In the genomic region with DNA sequence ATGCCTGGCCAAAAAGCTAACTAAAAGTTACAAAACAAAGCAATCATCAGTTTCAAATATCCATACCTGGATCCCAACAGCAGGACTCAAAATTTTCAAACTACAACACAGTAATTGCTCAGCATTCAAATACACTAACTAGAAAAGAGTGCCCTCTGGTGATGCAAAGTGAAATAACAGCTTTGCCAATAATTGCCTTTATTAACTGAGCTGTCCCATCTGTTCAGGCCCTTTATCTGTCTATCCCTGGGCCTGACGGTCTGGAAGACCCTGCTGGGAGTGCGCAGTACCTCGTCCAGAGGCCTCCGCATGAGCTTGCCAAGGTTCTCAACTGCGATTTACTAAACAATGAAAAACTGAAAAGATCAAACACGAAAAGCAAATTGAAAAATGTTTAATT, we compare ENCODE assay signal across 10 mouse cellular contexts. TPM values are rescaled to one million over a fixed set of nuclear protein-coding genes. Genes with fewer than 3 reads are reported as not detected.
A peak's percentile ranks its signal among the peaks of the same experiment; 100 is the strongest.
DNase-seq lines count a peak whose midpoint lies in the region; ATAC-seq and TF ChIP-seq lines count a peak whose summit lies in the region.
"Had no signal": no experiment of that assay in that cellular context is flagged by ENCODE, and none has a peak within 500 bp of the region (broad histone marks: within the 10 kb centered on the region; RNA-seq: fewer than 3 reads in every experiment).

No protein-coding gene starts in this region.

- intact Hi-C loops in left cerebral cortex, adult 2 months (cut with DNase I) = no loop called here
- intact Hi-C loops in left cerebral cortex, postnatal 36 days (cut with DNase I) = loop anchor here (10.0 kb wide), 1 partner anchor 1821 kb away; no protein-coding TSS in a partner anchor

- no peak overlapping the region for H3K4me2 ChIP-seq in intestine, embryonic 15.5 days (replicated peaks)
- H3K4me2 ChIP-seq in lung, embryonic 14.5 days = no peak overlapping the region
- H3K4me2 ChIP-seq: embryonic facial prominence, embryonic 13.5 days; limb, embryonic 12.5 days had no signal

- ATAC-seq in intestine, embryonic 15.5 days = 0 out of 2 replicates have a peak, but pooled peaks have one; percentile 49
- ATAC-seq in lung, embryonic 14.5 days (ENCODE audit: insufficient read depth) = peak; percentile 92

- no peaks in the 10 kb centered on the region for H3K27me3 ChIP-seq in intestine, embryonic 15.5 days (replicated peaks)
- H3K27me3 ChIP-seq in lung, embryonic 14.5 days (ENCODE audit: insufficient read depth, low read length) = no peaks in the 10 kb centered on the region
- H3K27me3 ChIP-seq: embryonic facial prominence, embryonic 13.5 days; limb, embryonic 12.5 days had no signal

- no peaks in the 10 kb centered on the region for H3K4me1 ChIP-seq in intestine, embryonic 15.5 days (replicated peaks)
- H3K4me1 ChIP-seq in lung, embryonic 14.5 days (ENCODE audit: insufficient read depth) = no peaks in the 10 kb centered on the region
- H3K4me1 ChIP-seq: embryonic facial prominence, embryonic 13.5 days; limb, embryonic 12.5 days had no signal

- no peaks in the 10 kb centered on the region for H3K36me3 ChIP-seq in intestine, embryonic 15.5 days
- no peaks in the 10 kb centered on the region for H3K36me3 ChIP-seq in lung, embryonic 14.5 days (ENCODE audit: insufficient read depth)
- H3K36me3 ChIP-seq: embryonic facial prominence, embryonic 13.5 days; limb, embryonic 12.5 days had no signal

- DNase-seq in left cerebral cortex, adult 2 months (ENCODE audit: extremely low spot score in 1 of 2, low spot score in 2 of 2) = peak in 1 of 2 experiments; percentile 26
- DNase-seq in left cerebral cortex, postnatal 36 days (ENCODE audit: low spot score in 2 of 2) = no peak
- DNase-seq in MN1 (ENCODE audit: low spot score) = peak; percentile 14
- peak; percentile 78 for DNase-seq in cerebellum, adult 9-10 months
- peak; percentile 90 for DNase-seq in lung, embryonic 14.5 days
- peak; percentile 92 for DNase-seq in retina, embryonic 14.5 days (ENCODE audit: low spot score)
- DNase-seq in spleen, postnatal 14 days (ENCODE audit: low spot score in 2 of 2) = no peak

- H3K4me3 ChIP-seq in left cerebral cortex, adult 2 months = no peak overlapping the region
- no peak overlapping the region for H3K4me3 ChIP-seq in intestine, embryonic 15.5 days (replicated peaks)
- no peak overlapping the region for H3K4me3 ChIP-seq in lung, embryonic 14.5 days (ENCODE audit: low read depth, low read length)
- H3K4me3 ChIP-seq: embryonic facial prominence, embryonic 13.5 days; limb, embryonic 12.5 days had no signal

- H3K27ac ChIP-seq in left cerebral cortex, adult 2 months = no peak overlapping the region
- H3K27ac ChIP-seq in intestine, embryonic 15.5 days = no peak overlapping the region
- no peak overlapping the region for H3K27ac ChIP-seq in lung, embryonic 14.5 days (ENCODE audit: low read depth)
- H3K27ac ChIP-seq: embryonic facial prominence, embryonic 13.5 days; limb, embryonic 12.5 days had no signal

- WGBS in intestine, embryonic 15.5 days = 48% methylated on average over 6 of the region's 6 CpGs
- WGBS in lung, embryonic 14.5 days = 36% methylated on average over 6 of the region's 6 CpGs

- no peaks in the 10 kb centered on the region for H3K9me3 ChIP-seq in intestine, embryonic 15.5 days
- no peaks in the 10 kb centered on the region for H3K9me3 ChIP-seq in lung, embryonic 14.5 days (ENCODE audit: low read depth, low read length)
- H3K9me3 ChIP-seq: embryonic facial prominence, embryonic 13.5 days; limb, embryonic 12.5 days had no signal

- peak; percentile 78 for TF ChIP-seq CTCF in left cerebral cortex, adult 2 months (IDR thresholded peaks at IDR 0.05)
- peak; percentile 67 for TF ChIP-seq CTCF in lung, embryonic 14.5 days (IDR thresholded peaks at IDR 0.05; ENCODE audit: low read depth)

- H3K9ac ChIP-seq in intestine, embryonic 15.5 days = no peak overlapping the region
- no peak overlapping the region for H3K9ac ChIP-seq in lung, embryonic 14.5 days
- H3K9ac ChIP-seq: embryonic facial prominence, embryonic 13.5 days; limb, embryonic 12.5 days had no signal

RNA-seq across cellular contexts. Expression of gene Cep128, which starts 58.1 kb away (rescaled TPM):
- 1 to 10 TPM; 6.9 to 7.1 TPM for total RNA-seq in left cerebral cortex, adult 2 months (2021)
- total RNA-seq in left cerebral cortex, postnatal 36 days (2021) = 1 to 10 TPM; 9.9 TPM
- polyA plus RNA-seq in intestine, embryonic 15.5 days (2015; fragmentation: Nextera tagmentation; extraction: Ambion mirVana) = 5.8 and 9.0 TPM in 2 replicates
- 11.7 and 12.6 TPM in 2 replicates for polyA plus RNA-seq in lung, embryonic 14.5 days (2014; fragmentation: Nextera tagmentation; extraction: Ambion mirVana)

RNA-seq across cellular contexts. Expression of gene Tshr, which starts 58.3 kb away (rescaled TPM):
- under 1 TPM; 0.23 to 0.33 TPM for total RNA-seq in left cerebral cortex, adult 2 months (2021)
- under 1 TPM; 0.27 to 0.30 TPM for total RNA-seq in left cerebral cortex, postnatal 36 days (2021)
- polyA plus RNA-seq in intestine, embryonic 15.5 days (2015; fragmentation: Nextera tagmentation; extraction: Ambion mirVana) = 0.33 and 0.34 TPM in 2 replicates
- polyA plus RNA-seq in lung, embryonic 14.5 days (2014; fragmentation: Nextera tagmentation; extraction: Ambion mirVana) = 0.29 and 0.43 TPM in 2 replicates

Comparison
In these comparisons a context has a peak if more than half of its experiments do, and no peak if none do; other contexts are left out.
1. DNase-seq: peak in MN1 (single experiment), cerebellum, adult 9-10 months (single experiment), lung, embryonic 14.5 days (single experiment) and retina, embryonic 14.5 days (single experiment); none in left cerebral cortex, postnatal 36 days (0 of 2) and spleen, postnatal 14 days (0 of 2).